Mouse (Mus musculus): ENCODE results near the gene Agpat2. TPM values are rescaled to one million over a fixed set of nuclear protein-coding genes. Genes with fewer than 3 reads are reported as not detected.

Gene Agpat2
- polyA plus RNA-seq, 1 experiment from 2014 or later = 4.6 TPM

MicroRNAs encoded within 50 kb of the gene (microRNA counts, 519-probe panel; counts per million panel counts)
- microRNA mmu-miR-126-3p = 3,929 counts per million, percentile 88 among the panel's probes with 10 or more counts
- microRNA mmu-miR-126-5p = 3,019 counts per million, percentile 69 among the panel's probes with 10 or more counts

Small RNA genes lying within 50 kb of the gene (microRNA-seq; reads per million reads assigned to microRNA genes)
- gene Mir126a (not detected), gene Mir126b (not detected)

Other genes starting within 250 kb of the Agpat2 start
- gene Card9, start 243.5 kb downstream of the Agpat2 start, polyA plus RNA-seq (2015; fragmentation: Nextera tagmentation; extraction: Ambion mirVana) = 1.6 and 2.9 TPM in 2 replicates
- 33.0 and 40.0 TPM in 2 replicates for gene Snapc4, start 223.8 kb downstream of the Agpat2 start, polyA plus RNA-seq (2015; fragmentation: Nextera tagmentation; extraction: Ambion mirVana)
- 175 and 181 TPM in 2 replicates for gene Entr1, start 215.1 kb downstream of the Agpat2 start, polyA plus RNA-seq (2015; fragmentation: Nextera tagmentation; extraction: Ambion mirVana)
- 92.1 and 97.6 TPM in 2 replicates for gene Pmpca, start 215.1 kb downstream of the Agpat2 start, polyA plus RNA-seq (2015; fragmentation: Nextera tagmentation; extraction: Ambion mirVana)
- 27.7 and 28.6 TPM in 2 replicates for gene Inpp5e, start 195.2 kb downstream of the Agpat2 start, polyA plus RNA-seq (2015; fragmentation: Nextera tagmentation; extraction: Ambion mirVana)
- gene Sec16a, start 159.2 kb downstream of the Agpat2 start, polyA plus RNA-seq (2015; fragmentation: Nextera tagmentation; extraction: Ambion mirVana) = 21.3 and 21.5 TPM in 2 replicates
- 15.6 and 17.6 TPM in 2 replicates for gene Notch1, start 87.8 kb downstream of the Agpat2 start, polyA plus RNA-seq (2015; fragmentation: Nextera tagmentation; extraction: Ambion mirVana)
- 71.8 and 75.7 TPM in 2 replicates for gene Egfl7, start 24.4 kb downstream of the Agpat2 start, polyA plus RNA-seq (2015; fragmentation: Nextera tagmentation; extraction: Ambion mirVana)
- gene Gm20532, start 17.8 kb downstream of the Agpat2 start, polyA plus RNA-seq (2015; fragmentation: Nextera tagmentation; extraction: Ambion mirVana) = not detected in 2 replicates
- gene Fam69b, start 24.0 kb upstream of the Agpat2 start, polyA plus RNA-seq (2015; fragmentation: Nextera tagmentation; extraction: Ambion mirVana) = 164 and 168 TPM in 2 replicates
- gene Lcn4, start 66.9 kb upstream of the Agpat2 start, polyA plus RNA-seq (2015; fragmentation: Nextera tagmentation; extraction: Ambion mirVana) = not detected in 2 replicates